Mouse (Mus musculus): ENCODE results near the gene Atrn.

DNA sequence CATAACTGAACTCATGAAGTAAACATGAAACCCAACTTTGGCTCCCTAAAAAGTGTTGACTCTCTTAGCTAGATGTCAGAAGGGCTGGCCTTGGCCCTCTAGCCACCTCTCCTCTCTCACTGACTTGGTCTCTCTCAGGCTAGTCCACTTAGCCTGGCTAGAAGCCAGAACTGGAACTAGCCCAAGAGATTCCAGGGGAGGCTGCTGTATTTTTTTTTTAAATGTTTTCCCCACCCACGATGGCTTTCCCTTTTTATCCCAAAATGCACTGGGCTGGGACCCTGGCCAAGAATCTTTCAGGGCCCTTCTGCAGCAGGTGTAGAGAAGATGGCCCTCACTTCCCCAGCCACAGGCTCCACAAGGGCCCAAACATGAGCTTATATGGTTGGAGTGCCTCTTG is 153.1 kb downstream of the Atrn start:
- TF ChIP-seq CTCF (conservative IDR thresholded peaks at IDR 0.05; ENCODE audit: insufficient read depth, insufficient read length, low read depth, low read length) (no peak), POLR2A (IDR thresholded peaks at IDR 0.05; ENCODE audit: low read depth, low read length) (no peak)
